Mouse (Mus musculus): ENCODE results near the gene Zfp628. TPM values are rescaled to one million over a fixed set of nuclear protein-coding genes. Genes with fewer than 3 reads are reported as not detected.

Zfp628 gene
- polyA plus RNA-seq, 1 experiment from 2014 or later, result 2.5 TPM

- H3K4me1 ChIP-seq (ENCODE audit: control insufficient read depth, insufficient read depth, low read length), result peaks cover 25% of the 10 kb centered on the region
- DNase-seq (ENCODE audit: low spot score) (peak; percentile 59), ATAC-seq (replicated peaks; ENCODE audit: insufficient number of reproducible peaks, low FRiP score, low TSS enrichment, low read depth) (no peak)
- H3K36me3 ChIP-seq (replicated peaks; ENCODE audit: control insufficient read depth, insufficient read depth, low read depth, low read length), result peaks cover 4% of the 10 kb centered on the region
- peak overlapping the region; percentile 87 for H3K27ac ChIP-seq (replicated peaks; ENCODE audit: low read depth, low read length)
- no peaks in the 10 kb centered on the region for H3K27me3 ChIP-seq (ENCODE audit: control insufficient read depth, insufficient read depth, low read length)
- H3K9ac ChIP-seq (replicated peaks; ENCODE audit: low read length), result peak overlapping the region; percentile 5
- WGBS, result 3% methylated on average over 3 of the region's 4 CpGs
- H3K4me2 ChIP-seq (ENCODE audit: low read depth, low read length), result no peak overlapping the region
- H3K4me3 ChIP-seq (ENCODE audit: low read depth, low read length), result no peak overlapping the region
- no peaks in the 10 kb centered on the region for H3K9me3 ChIP-seq (replicated peaks; ENCODE audit: control insufficient read depth, low read length)
These were observed 9.9 kb downstream of the Zfp628 start for GRCm38 (mm10) chr7:4924891-4925301.

- ATAC-seq (replicated peaks; ENCODE audit: insufficient number of reproducible peaks, low FRiP score, low TSS enrichment, low read depth) (peak; percentile 42), DNase-seq (ENCODE audit: low spot score) (peak; percentile 38)
- Histone ChIP-seq H3K4me2 (ENCODE audit: low read depth, low read length) (no peak within 1 kb of the TSS; the same call in 1 of the 2 replicates), H3K4me1 (ENCODE audit: control insufficient read depth, insufficient read depth, low read length) (peaks cover 25% of the 10 kb centered on the region), H3K27me3 (ENCODE audit: control insufficient read depth, insufficient read depth, low read length) (no peaks in the 10 kb centered on the region), H3K36me3 (replicated peaks; ENCODE audit: control insufficient read depth, insufficient read depth, low read depth, low read length) (no peaks in the 10 kb centered on the region; the same call in 1 of the 2 replicates), H3K4me3 (ENCODE audit: low read depth, low read length) (no peak within 1 kb of the TSS; the same call in 1 of the 2 replicates), H3K9ac (replicated peaks; ENCODE audit: low read length) (peak within 1 kb of the TSS; percentile 15), H3K9me3 (replicated peaks; ENCODE audit: control insufficient read depth, low read length) (no peaks in the 10 kb centered on the region), H3K27ac (replicated peaks; ENCODE audit: low read depth, low read length) (peak within 1 kb of the TSS; percentile 87)
- 3% methylated on average over 6 of the region's 6 CpGs for WGBS
These were observed 10.7 kb downstream of the Zfp628 start, which contains the start of gene Ssc5d for GRCm38 (mm10) chr7:4925441-4926381. Ssc5d (plus strand) TSS chr7:4925785.

GRCm38 (mm10) chr7:4926849-4927248 lies 11.8 kb downstream of the Zfp628 start:
- no peaks in the 10 kb centered on the region for H3K27me3 ChIP-seq (ENCODE audit: control insufficient read depth, insufficient read depth, low read length)
- no peak overlapping the region for H3K4me3 ChIP-seq (ENCODE audit: low read depth, low read length)
- WGBS, result 72% methylated on average over 16 of the region's 16 CpGs
- H3K4me1 ChIP-seq (ENCODE audit: control insufficient read depth, insufficient read depth, low read length), result peaks cover 23% of the 10 kb centered on the region
- DNase-seq (ENCODE audit: low spot score), result no peak
- ATAC-seq (replicated peaks; ENCODE audit: insufficient number of reproducible peaks, low FRiP score, low TSS enrichment, low read depth), result no peak
- no peak overlapping the region for H3K27ac ChIP-seq (replicated peaks; ENCODE audit: low read depth, low read length)
- no peaks in the 10 kb centered on the region for H3K36me3 ChIP-seq (replicated peaks; ENCODE audit: control insufficient read depth, insufficient read depth, low read depth, low read length)
- H3K9ac ChIP-seq (replicated peaks; ENCODE audit: low read length), result peak overlapping the region; percentile 39; the same call in 1 of the 2 replicates
- no peak overlapping the region for H3K4me2 ChIP-seq (ENCODE audit: low read depth, low read length)
- no peaks in the 10 kb centered on the region for H3K9me3 ChIP-seq (replicated peaks; ENCODE audit: control insufficient read depth, low read length)

GRCm38 (mm10) chr7:4927711-4928110 lies 12.7 kb downstream of the Zfp628 start:
- H3K36me3 ChIP-seq (replicated peaks; ENCODE audit: control insufficient read depth, insufficient read depth, low read depth, low read length), result no peaks in the 10 kb centered on the region
- H3K4me1 ChIP-seq (ENCODE audit: control insufficient read depth, insufficient read depth, low read length), result peaks cover 23% of the 10 kb centered on the region
- H3K27ac ChIP-seq (replicated peaks; ENCODE audit: low read depth, low read length), result no peak overlapping the region
- H3K4me3 ChIP-seq (ENCODE audit: low read depth, low read length), result no peak overlapping the region
- no peak overlapping the region for H3K4me2 ChIP-seq (ENCODE audit: low read depth, low read length)
- no peaks in the 10 kb centered on the region for H3K27me3 ChIP-seq (ENCODE audit: control insufficient read depth, insufficient read depth, low read length)
- 60% methylated on average over 8 of the region's 8 CpGs for WGBS
- H3K9ac ChIP-seq (replicated peaks; ENCODE audit: low read length), result no peak overlapping the region
- ATAC-seq (replicated peaks; ENCODE audit: insufficient number of reproducible peaks, low FRiP score, low TSS enrichment, low read depth) (no peak), DNase-seq (ENCODE audit: low spot score) (no peak)
- H3K9me3 ChIP-seq (replicated peaks; ENCODE audit: control insufficient read depth, low read length), result no peaks in the 10 kb centered on the region

GRCm38 (mm10) chr7:4928323-4928722 lies 13.3 kb downstream of the Zfp628 start:
- no peak overlapping the region for H3K4me2 ChIP-seq (ENCODE audit: low read depth, low read length)
- no peak for DNase-seq (ENCODE audit: low spot score)
- no peak overlapping the region for H3K4me3 ChIP-seq (ENCODE audit: low read depth, low read length)
- no peaks in the 10 kb centered on the region for H3K36me3 ChIP-seq (replicated peaks; ENCODE audit: control insufficient read depth, insufficient read depth, low read depth, low read length)
- H3K9ac ChIP-seq (replicated peaks; ENCODE audit: low read length), result no peak overlapping the region
- ATAC-seq (replicated peaks; ENCODE audit: insufficient number of reproducible peaks, low FRiP score, low TSS enrichment, low read depth), result no peak
- H3K27me3 ChIP-seq (ENCODE audit: control insufficient read depth, insufficient read depth, low read length), result no peaks in the 10 kb centered on the region
- H3K9me3 ChIP-seq (replicated peaks; ENCODE audit: control insufficient read depth, low read length), result no peaks in the 10 kb centered on the region
- 78% methylated on average over 17 of the region's 17 CpGs for WGBS
- H3K27ac ChIP-seq (replicated peaks; ENCODE audit: low read depth, low read length), result no peak overlapping the region
- peaks cover 23% of the 10 kb centered on the region for H3K4me1 ChIP-seq (ENCODE audit: control insufficient read depth, insufficient read depth, low read length)

GRCm38 (mm10) chr7:4933103-4933502 lies 18.1 kb downstream of the Zfp628 start:
- no peak overlapping the region for H3K9ac ChIP-seq (replicated peaks; ENCODE audit: low read length)
- no peaks in the 10 kb centered on the region for H3K9me3 ChIP-seq (replicated peaks; ENCODE audit: control insufficient read depth, low read length)
- H3K27ac ChIP-seq (replicated peaks; ENCODE audit: low read depth, low read length), result no peak overlapping the region
- H3K27me3 ChIP-seq (ENCODE audit: control insufficient read depth, insufficient read depth, low read length), result no peaks in the 10 kb centered on the region
- H3K4me3 ChIP-seq (ENCODE audit: low read depth, low read length), result no peak overlapping the region
- no peaks in the 10 kb centered on the region for H3K4me1 ChIP-seq (ENCODE audit: control insufficient read depth, insufficient read depth, low read length)
- no peaks in the 10 kb centered on the region for H3K36me3 ChIP-seq (replicated peaks; ENCODE audit: control insufficient read depth, insufficient read depth, low read depth, low read length)
- DNase-seq (ENCODE audit: low spot score) (no peak), ATAC-seq (replicated peaks; ENCODE audit: insufficient number of reproducible peaks, low FRiP score, low TSS enrichment, low read depth) (no peak)
- H3K4me2 ChIP-seq (ENCODE audit: low read depth, low read length), result no peak overlapping the region
- WGBS, result 75% methylated on average over 12 of the region's 12 CpGs

GRCm38 (mm10) chr7:4934160-4934914 lies 19.3 kb downstream of the Zfp628 start:
- no peak for ATAC-seq (replicated peaks; ENCODE audit: insufficient number of reproducible peaks, low FRiP score, low TSS enrichment, low read depth)
- no peaks in the 10 kb centered on the region for H3K36me3 ChIP-seq (replicated peaks; ENCODE audit: control insufficient read depth, insufficient read depth, low read depth, low read length)
- H3K27ac ChIP-seq (replicated peaks; ENCODE audit: low read depth, low read length), result no peak overlapping the region
- H3K4me3 ChIP-seq (ENCODE audit: low read depth, low read length), result no peak overlapping the region
- H3K27me3 ChIP-seq (ENCODE audit: control insufficient read depth, insufficient read depth, low read length), result no peaks in the 10 kb centered on the region
- no peaks in the 10 kb centered on the region for H3K4me1 ChIP-seq (ENCODE audit: control insufficient read depth, insufficient read depth, low read length)
- no peak overlapping the region for H3K9ac ChIP-seq (replicated peaks; ENCODE audit: low read length)
- H3K4me2 ChIP-seq (ENCODE audit: low read depth, low read length), result no peak overlapping the region
- no peaks in the 10 kb centered on the region for H3K9me3 ChIP-seq (replicated peaks; ENCODE audit: control insufficient read depth, low read length)
- 76% methylated on average over 4 of the region's 4 CpGs for WGBS
- DNase-seq (ENCODE audit: low spot score), result no peak
